Mouse (Mus musculus) neural tube, embryonic 12.5 days (tissue): ENCODE data around the gene Fbxw11. TPM values are rescaled to one million over a fixed set of nuclear protein-coding genes. Genes with fewer than 3 reads are reported as not detected.

Experiments used
- ATAC-seq: fragments of 200-750 bp; cut with Nextera tagmentation; 2 replicates; pipeline ENCODE4 v1.8.0; 2017; ENCODE audit warnings: low read depth, mild to moderate bottlenecking, moderate TSS enrichment, moderate library complexity; ENCODE audit not compliant: low FRiP score
- H3K27ac ChIP-seq: fragments of 300-500 bp; sonication (generic); 2 replicates; pipeline ENCODE4 v1.5.1; 2016
- H3K27me3 ChIP-seq: fragments of 300-500 bp; sonication (generic); replicated peaks from 2 replicates; pipeline ENCODE4 v1.6.1; 2016; ENCODE audit warnings: mild to moderate bottlenecking
- H3K36me3 ChIP-seq: fragments of 300-500 bp; sonication (generic); 2 replicates; pipeline ENCODE4 v1.6.1; 2016; ENCODE audit warnings: mild to moderate bottlenecking
- H3K4me1 ChIP-seq: fragments of 300-500 bp; sonication (generic); 2 replicates; pipeline ENCODE4 v1.6.1; 2016
- H3K4me2 ChIP-seq: fragments of 300-500 bp; sonication (generic); replicated peaks from 2 replicates; pipeline ENCODE4 v1.6.1; 2016; ENCODE audit warnings: mild to moderate bottlenecking
- H3K4me3 ChIP-seq: fragments of 300-500 bp; sonication (generic); 2 replicates; pipeline ENCODE4 v1.5.1; 2016
- H3K9ac ChIP-seq: fragments of 300-500 bp; sonication (generic); 2 replicates; pipeline ENCODE4 v1.6.1; 2016; ENCODE audit warnings: mild to moderate bottlenecking
- H3K9me3 ChIP-seq: fragments of 300-500 bp; sonication (generic); 2 replicates; pipeline ENCODE4 v1.6.1; 2016; ENCODE audit warnings: mild to moderate bottlenecking
- WGBS: fragments of 180-500 bp; shearing (Covaris S2); methylation state at CpG from one replicate; pipeline ENCODE4 v1.1.7; 2016; 5-methylcytosine and 5-hydroxymethylcytosine counted together
- polyA plus RNA-seq: library from polyadenylated mRNA; unstranded; fragments of >200 nt; fragmentation: Nextera tagmentation; extraction: Ambion mirVana; gene quantifications from 2 replicates; pipeline ENCODE4 v1.2.1, GENCODE M21; 2016

Gene Fbxw11
- polyA plus RNA-seq, 1 experiment from 2014 or later = 121 TPM

- no peak for ATAC-seq
- H3K4me2 ChIP-seq = no peak overlapping the region
- peaks cover 11% of the 10 kb centered on the region for H3K4me1 ChIP-seq
- H3K4me3 ChIP-seq = no peak overlapping the region
- H3K9ac ChIP-seq = no peak overlapping the region
- H3K27me3 ChIP-seq = no peaks in the 10 kb centered on the region
- no peaks in the 10 kb centered on the region for H3K9me3 ChIP-seq
- WGBS = 83% methylated on average over 6 of the region's 6 CpGs
- no peaks in the 10 kb centered on the region for H3K36me3 ChIP-seq
- H3K27ac ChIP-seq = no peak overlapping the region
Measured at GRCm38 (mm10) chr11:32627900-32628299, 14.6 kb upstream of the Fbxw11 start.

GRCm38 (mm10) chr11:32629713-32630211, 12.8 kb upstream of the Fbxw11 start:
- no peak for ATAC-seq
- H3K27ac ChIP-seq = no peak overlapping the region
- WGBS = 87% methylated on average over 4 of the region's 4 CpGs

GRCm38 (mm10) chr11:32632671-32633070, 9.9 kb upstream of the Fbxw11 start:
- no peak overlapping the region for H3K4me3 ChIP-seq
- no peaks in the 10 kb centered on the region for H3K36me3 ChIP-seq
- H3K4me2 ChIP-seq = no peak overlapping the region
- no peaks in the 10 kb centered on the region for H3K27me3 ChIP-seq
- 98% methylated on average over 5 of the region's 5 CpGs for WGBS
- H3K4me1 ChIP-seq = no peaks in the 10 kb centered on the region
- no peak overlapping the region for H3K27ac ChIP-seq
- ATAC-seq = no peak
- H3K9ac ChIP-seq = no peak overlapping the region
- H3K9me3 ChIP-seq = no peaks in the 10 kb centered on the region

More at GRCm38 (mm10) chr11:32629713-32630211, 12.8 kb upstream of the Fbxw11 start:
- no peak overlapping the region for H3K9ac ChIP-seq
- no peaks in the 10 kb centered on the region for H3K9me3 ChIP-seq
- H3K4me1 ChIP-seq = no peaks in the 10 kb centered on the region
- H3K4me2 ChIP-seq = no peak overlapping the region
- H3K4me3 ChIP-seq = no peak overlapping the region
- H3K27me3 ChIP-seq = no peaks in the 10 kb centered on the region
- H3K36me3 ChIP-seq = no peaks in the 10 kb centered on the region

GRCm38 (mm10) chr11:32633542-32633941, 9.0 kb upstream of the Fbxw11 start:
- no peak overlapping the region for H3K27ac ChIP-seq
- no peaks in the 10 kb centered on the region for H3K4me1 ChIP-seq
- H3K27me3 ChIP-seq = no peaks in the 10 kb centered on the region
- ATAC-seq = no peak
- no peaks in the 10 kb centered on the region for H3K9me3 ChIP-seq
- no peaks in the 10 kb centered on the region for H3K36me3 ChIP-seq
- H3K4me3 ChIP-seq = no peak overlapping the region
- H3K9ac ChIP-seq = no peak overlapping the region
- H3K4me2 ChIP-seq = no peak overlapping the region
- WGBS = 73% methylated on average over 3 of the region's 3 CpGs

- no peak for ATAC-seq
- H3K36me3 ChIP-seq = no peaks in the 10 kb centered on the region
- H3K9ac ChIP-seq = no peak overlapping the region
- H3K27me3 ChIP-seq = no peaks in the 10 kb centered on the region
- no peak overlapping the region for H3K4me3 ChIP-seq
- WGBS = 92% methylated on average over 2 of the region's 2 CpGs
- no peak overlapping the region for H3K4me2 ChIP-seq
- no peak overlapping the region for H3K27ac ChIP-seq
- H3K9me3 ChIP-seq = no peaks in the 10 kb centered on the region
- H3K4me1 ChIP-seq = no peaks in the 10 kb centered on the region
Measured at GRCm38 (mm10) chr11:32634143-32634542, 8.4 kb upstream of the Fbxw11 start.

- Histone ChIP-seq H3K27ac (no peak overlapping the region), H3K27me3 (no peaks in the 10 kb centered on the region), H3K4me2 (no peak overlapping the region), H3K4me1 (no peaks in the 10 kb centered on the region), H3K9ac (no peak overlapping the region), H3K9me3 (no peaks in the 10 kb centered on the region), H3K36me3 (no peaks in the 10 kb centered on the region), H3K4me3 (no peak overlapping the region)
- WGBS = 66% methylated on average over 2 of the region's 2 CpGs
- no peak for ATAC-seq
Measured at GRCm38 (mm10) chr11:32634842-32635241, 7.7 kb upstream of the Fbxw11 start.

GRCm38 (mm10) chr11:32636275-32636674, 6.2 kb upstream of the Fbxw11 start:
- H3K4me2 ChIP-seq = no peak overlapping the region
- no peak overlapping the region for H3K4me3 ChIP-seq
- no peaks in the 10 kb centered on the region for H3K4me1 ChIP-seq
- 77% methylated on average over 4 of the region's 4 CpGs for WGBS
- H3K36me3 ChIP-seq = no peaks in the 10 kb centered on the region
- no peak for ATAC-seq
- no peak overlapping the region for H3K9ac ChIP-seq
- H3K27ac ChIP-seq = no peak overlapping the region
- H3K9me3 ChIP-seq = no peaks in the 10 kb centered on the region
- H3K27me3 ChIP-seq = no peaks in the 10 kb centered on the region

GRCm38 (mm10) chr11:32638521-32639255, 3.8 kb upstream of the Fbxw11 start:
- no peak overlapping the region for H3K4me2 ChIP-seq
- H3K4me3 ChIP-seq = no peak overlapping the region
- H3K9me3 ChIP-seq = no peaks in the 10 kb centered on the region
- H3K9ac ChIP-seq = no peak overlapping the region
- H3K4me1 ChIP-seq = peaks cover 7% of the 10 kb centered on the region
- no peaks in the 10 kb centered on the region for H3K36me3 ChIP-seq
- no peaks in the 10 kb centered on the region for H3K27me3 ChIP-seq
- 88% methylated on average over 8 of the region's 8 CpGs for WGBS
- ATAC-seq = no peak
- no peak overlapping the region for H3K27ac ChIP-seq

- no peak overlapping the region for H3K4me2 ChIP-seq
- H3K27me3 ChIP-seq = no peaks in the 10 kb centered on the region
- no peaks in the 10 kb centered on the region for H3K9me3 ChIP-seq
- H3K36me3 ChIP-seq = no peaks in the 10 kb centered on the region
- ATAC-seq = no peak
- no peak overlapping the region for H3K27ac ChIP-seq
- peaks cover 14% of the 10 kb centered on the region for H3K4me1 ChIP-seq
- no peak overlapping the region for H3K9ac ChIP-seq
- 93% methylated on average over 4 of the region's 4 CpGs for WGBS
- no peak overlapping the region for H3K4me3 ChIP-seq
Measured at GRCm38 (mm10) chr11:32640617-32641016, 1.9 kb upstream of the Fbxw11 start.

- WGBS = under 1% methylated on average over 52 of the region's 54 CpGs
- ATAC-seq = peak; percentile 64; the same call in 1 of the 2 replicates
- H3K27me3 ChIP-seq = no peaks in the 10 kb centered on the region
- no peaks in the 10 kb centered on the region for H3K36me3 ChIP-seq
- no peaks in the 10 kb centered on the region for H3K9me3 ChIP-seq
- peak overlapping the region; percentile 90 for H3K27ac ChIP-seq
- H3K4me3 ChIP-seq = peak overlapping the region; percentile 96
- peaks cover 18% of the 10 kb centered on the region for H3K4me1 ChIP-seq
- peak overlapping the region; percentile 83 for H3K4me2 ChIP-seq
- peak overlapping the region; percentile 96 for H3K9ac ChIP-seq
Measured at GRCm38 (mm10) chr11:32642899-32643886, 669 bp downstream of the Fbxw11 start.

GRCm38 (mm10) chr11:32644010-32644409, 1.5 kb downstream of the Fbxw11 start:
- Histone ChIP-seq H3K36me3 (no peaks in the 10 kb centered on the region), H3K4me1 (peaks cover 18% of the 10 kb centered on the region), H3K27ac (0 out of 2 replicates have a peak overlapping the region, but pooled peaks have one; percentile 90), H3K4me3 (peak overlapping the region; percentile 96), H3K9me3 (no peaks in the 10 kb centered on the region), H3K9ac (peak overlapping the region; percentile 96), H3K27me3 (no peaks in the 10 kb centered on the region), H3K4me2 (peak overlapping the region; percentile 83)
- no peak for ATAC-seq
- 51% methylated on average over 3 of the region's 3 CpGs for WGBS

GRCm38 (mm10) chr11:32647265-32647664, 4.7 kb downstream of the Fbxw11 start:
- 88% methylated on average over 2 of the region's 2 CpGs for WGBS

More at GRCm38 (mm10) chr11:32647265-32647664, 4.7 kb downstream of the Fbxw11 start:
- ATAC-seq = no peak
- Histone ChIP-seq H3K9ac (no peak overlapping the region), H3K27me3 (no peaks in the 10 kb centered on the region), H3K27ac (no peak overlapping the region), H3K9me3 (no peaks in the 10 kb centered on the region), H3K4me2 (no peak overlapping the region), H3K4me3 (no peak overlapping the region), H3K4me1 (peaks cover 13% of the 10 kb centered on the region), H3K36me3 (no peaks in the 10 kb centered on the region)
